Mouse (Mus musculus) adrenal gland, postnatal 36 days (tissue): ENCODE measurements at regions not wholly inside any gene's neighbourhood (a gene's known extent, or its start where the extent isn't known, plus 50 kb on each side); places are given as distances from the start of the nearest gene placed in this dataset.

Source experiments
- DNase-seq, 2 experiments: peaks; one replicate each; pipeline ENCODE4 v3.0.0; 2021; ENCODE audit warnings: mixed read lengths in 1 of 2

DNA sequence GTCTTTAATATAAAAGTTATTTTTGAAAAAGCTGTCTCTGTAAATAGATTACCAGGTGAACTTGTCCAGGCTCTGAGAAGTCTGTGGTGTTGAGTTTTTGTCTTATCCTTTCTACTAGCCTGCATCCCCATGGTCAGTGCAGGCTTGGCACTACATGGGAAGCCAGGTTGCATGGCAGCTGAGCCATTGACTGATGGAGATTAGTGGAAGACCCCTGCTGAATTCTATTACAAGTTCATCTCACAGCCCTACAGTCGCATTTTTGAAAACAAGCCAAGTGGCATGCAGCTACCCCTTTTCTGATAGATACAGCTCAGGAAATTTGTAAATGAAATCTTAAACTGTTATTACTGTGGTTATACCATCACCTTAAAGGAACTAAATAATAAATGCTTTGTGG, 101.2 kb upstream of the Fam184a start:
- no peak for DNase-seq

DNA sequence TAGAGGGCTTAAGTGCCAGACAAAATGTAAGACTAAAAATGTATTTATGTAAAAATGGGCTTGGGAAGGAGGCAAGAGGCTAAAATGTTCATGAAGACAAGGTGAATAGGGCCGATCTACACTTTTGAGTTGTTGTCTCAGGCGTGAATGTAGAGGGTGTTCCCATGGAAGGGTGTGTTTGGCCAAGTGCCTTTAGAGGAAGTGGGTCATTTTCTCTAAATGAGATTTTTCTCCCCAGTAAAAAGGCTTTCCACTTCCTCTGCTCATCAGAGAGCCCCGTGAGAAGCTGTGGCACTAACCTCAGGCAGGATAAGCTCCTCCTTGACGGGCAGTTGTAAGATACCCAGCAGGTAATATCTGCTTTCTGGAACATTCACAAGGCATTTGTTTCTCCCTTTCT, 99.6 kb upstream of the Fam184a start:
- DNase-seq: no peak

DNA sequence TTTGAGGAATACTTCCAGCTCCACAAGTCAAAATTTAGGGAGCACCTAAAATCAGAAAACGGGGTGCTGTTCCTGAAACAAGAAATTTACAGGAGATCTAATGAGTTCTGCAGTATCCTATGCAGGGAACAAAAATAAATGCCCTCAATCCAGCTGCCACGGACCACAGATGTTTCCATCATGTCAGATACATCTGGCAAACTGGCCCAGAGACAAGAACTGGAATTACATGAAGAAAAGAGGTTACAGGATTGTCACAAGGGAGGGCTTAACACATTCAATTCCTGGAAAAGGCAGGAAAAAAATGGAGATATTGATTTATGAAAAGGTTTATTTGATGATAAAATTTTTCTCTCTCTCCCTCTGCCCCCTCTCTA, 62.3 kb upstream of the Fam184a start:
- DNase-seq: no peak

DNA sequence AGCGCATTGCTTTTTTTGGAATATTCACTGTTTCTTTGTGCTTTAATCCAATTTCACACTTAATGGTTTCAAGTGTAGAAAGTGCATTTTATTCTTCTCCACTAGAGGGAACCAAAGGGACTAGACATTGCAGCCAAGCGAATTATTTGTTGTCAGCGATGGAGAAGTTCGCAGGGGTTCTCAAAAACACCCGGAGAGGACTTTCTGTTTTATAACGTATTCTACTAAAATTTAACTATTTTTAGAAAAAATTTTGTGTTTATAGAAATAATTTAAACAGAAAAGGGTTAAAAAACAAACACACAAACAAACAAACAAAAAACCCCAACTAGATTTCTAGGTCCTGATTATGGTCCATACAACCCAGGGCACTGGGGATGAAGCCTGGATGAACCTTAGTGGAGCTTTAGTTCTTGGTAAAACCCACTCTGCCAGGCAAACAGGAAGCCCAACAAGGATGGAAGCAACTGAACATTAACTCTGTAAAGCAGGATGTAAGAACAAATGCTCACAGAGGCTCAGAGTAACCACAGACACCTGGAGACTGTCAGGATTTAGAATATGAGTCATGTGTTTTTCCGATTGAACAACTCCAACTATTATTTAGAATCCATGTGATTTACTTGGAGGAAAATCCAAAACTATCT, 61.8 kb upstream of the Fam184a start:
- no peak for DNase-seq

DNA sequence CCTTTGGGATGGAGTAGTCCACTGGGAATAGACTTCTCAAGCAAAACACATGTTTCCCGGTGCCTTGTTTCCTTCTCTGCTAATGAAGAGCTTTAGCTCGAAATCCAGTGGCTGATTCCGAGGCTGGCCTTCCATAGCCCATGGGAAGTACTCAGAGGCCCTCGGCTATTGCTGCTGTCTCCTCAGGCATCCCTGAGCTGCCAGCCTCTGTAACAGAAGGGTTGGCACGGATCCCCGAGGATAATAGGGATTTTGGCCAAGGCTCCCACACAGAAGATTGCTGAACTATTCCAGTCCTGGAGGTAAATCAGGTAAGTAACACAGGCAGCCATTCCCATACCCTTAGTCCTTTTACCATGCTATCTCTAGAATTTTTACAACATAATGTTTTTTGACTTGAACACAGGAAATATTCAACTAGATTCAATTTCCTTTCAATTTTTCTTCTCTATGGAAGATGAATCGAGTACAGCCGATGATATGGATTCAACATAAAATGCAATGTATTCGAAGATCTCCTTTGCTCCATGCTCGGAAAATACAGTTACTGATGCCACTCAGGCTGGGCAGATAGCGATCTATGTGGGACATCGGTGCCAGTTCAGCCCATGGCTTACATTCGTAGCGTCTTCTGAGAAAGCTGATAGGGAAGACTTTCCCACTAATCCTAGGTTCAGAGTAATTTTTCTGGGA, 61.1 kb upstream of the Fam184a start:
- peak; percentile 20 to 34 for DNase-seq

DNA sequence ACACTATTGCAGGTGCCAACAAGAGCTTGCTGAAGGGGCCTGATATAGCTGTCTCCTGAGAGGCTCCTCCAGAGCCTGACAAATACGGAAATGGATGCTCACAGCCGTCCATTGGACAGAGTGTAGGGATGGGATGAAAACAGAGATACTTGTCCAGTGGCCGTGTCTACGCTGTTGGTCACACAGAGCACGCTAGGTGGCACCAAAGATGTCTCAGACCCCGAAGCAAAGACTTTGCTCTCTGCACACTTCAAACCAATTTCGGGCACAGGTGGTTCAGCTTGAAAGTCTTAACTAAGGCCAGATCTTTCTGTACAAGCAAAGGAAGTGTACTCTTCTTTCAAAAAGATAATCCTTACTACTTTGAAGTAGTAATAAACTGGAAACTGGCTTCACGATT, 55.8 kb upstream of the Fam184a start:
- DNase-seq: peak in 1 of 2 experiments; percentile 7

DNA sequence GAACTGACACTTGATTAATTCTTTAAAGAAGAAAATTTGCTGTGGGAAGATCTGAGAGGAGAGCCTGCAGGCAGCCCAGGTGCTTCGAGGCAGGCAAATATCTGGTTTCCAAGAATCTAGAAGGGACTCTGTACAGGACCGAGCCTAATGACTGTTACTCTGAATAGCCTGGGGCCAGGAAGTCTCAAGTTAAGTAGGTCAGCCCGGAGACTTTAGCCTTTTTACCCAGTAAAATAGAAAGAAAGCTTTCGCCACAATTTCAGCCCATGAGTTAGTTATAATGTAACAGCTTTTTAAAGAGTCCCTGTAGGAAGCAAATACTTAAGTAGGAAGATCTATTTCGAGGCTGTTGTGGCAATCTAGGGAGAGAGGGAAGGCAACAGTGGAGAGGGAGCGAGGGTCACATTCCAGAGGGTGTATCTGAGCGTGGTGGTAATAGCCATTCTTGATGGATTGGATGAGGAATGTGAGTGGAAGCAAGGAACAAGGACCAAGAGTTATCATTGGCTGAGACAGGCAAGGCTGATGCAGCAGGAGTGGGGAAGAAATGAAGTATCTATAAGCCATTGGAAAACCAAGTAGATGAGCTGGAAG, 50.2 kb upstream of the Fam184a start:
- DNase-seq: no peak
